Mouse (Mus musculus) left cerebral cortex, adult 2 months (tissue): ENCODE results near the gene Igdcc3. TPM values are rescaled to one million over a fixed set of nuclear protein-coding genes. Genes with fewer than 3 reads are reported as not detected.

Source experiments
- DNase-seq, 2 experiments: peaks; one replicate each; pipeline ENCODE4 v3.0.0; 2021 to 2022; ENCODE audit warnings: low spot score in 2 of 2, mixed read lengths in 1 of 2; ENCODE audit errors: extremely low spot score in 1 of 2
- H3K27ac ChIP-seq: fragments of 200-600 bp; 2 replicates; pipeline ENCODE4 v1.8.1; 2022
- H3K4me3 ChIP-seq: fragments of 200-600 bp; 2 replicates; pipeline ENCODE4 v1.8.1; 2022
- CTCF ChIP-seq: fragments of 200-600 bp; IDR thresholded peaks from 2 replicates; pipeline ENCODE4 v1.8.1; 2022; ENCODE audit warnings: antibody characterized with exemption, mild to moderate bottlenecking, moderate library complexity
- intact Hi-C: fragments of 180-260 bp; cut with DNase I; formaldehyde crosslinking; loops from one replicate; pipeline ENCODE4 v1.15.1; 2025
- total RNA-seq, 2 experiments: library from RNA; stranded (reverse); gene quantifications; 2 replicates each; pipeline ENCODE4 v1.2.3; 2021

The Igdcc3 gene
- total RNA-seq, 2 experiments from 2014 or later = 2.0 to 2.5 TPM

GRCm38 (mm10) chr9:65113694-65114093 lies 27.3 kb upstream of the Igdcc3 start:
- no peak overlapping the region for H3K4me3 ChIP-seq
- TF ChIP-seq CTCF = no peak
- DNase-seq = no peak
- no peak overlapping the region for H3K27ac ChIP-seq
- intact Hi-C loops = no loop called here

- no peak for DNase-seq
- Histone ChIP-seq H3K27ac (no peak overlapping the region), H3K4me3 (no peak overlapping the region)
- intact Hi-C loops = no loop called here
- no peak for TF ChIP-seq CTCF
Measured at GRCm38 (mm10) chr9:65115891-65116290, 25.1 kb upstream of the Igdcc3 start.

GRCm38 (mm10) chr9:65117516-65117915 lies 23.5 kb upstream of the Igdcc3 start:
- no peak for TF ChIP-seq CTCF
- DNase-seq = no peak
- intact Hi-C loops = no loop called here

GRCm38 (mm10) chr9:65120935-65121334 lies 20.1 kb upstream of the Igdcc3 start:
- peak; percentile 79 for TF ChIP-seq CTCF
- intact Hi-C loops = loop anchor here (5.0 kb wide), 2 partner anchors 39 to 89 kb away; partner anchors contain the start of gene Dpp8

More at GRCm38 (mm10) chr9:65117516-65117915, 23.5 kb upstream of the Igdcc3 start:
- Histone ChIP-seq H3K4me3 (no peak overlapping the region), H3K27ac (no peak overlapping the region)

GRCm38 (mm10) chr9:65122545-65122944 lies 18.4 kb upstream of the Igdcc3 start:
- Histone ChIP-seq H3K4me3 (peak overlapping the region; percentile 42), H3K27ac (no peak overlapping the region)
- intact Hi-C loops = loop anchor here (5.0 kb wide), 2 partner anchors 40 to 90 kb away; partner anchors contain the start of gene Dpp8
- peak; percentile 63 to 67 for DNase-seq
- TF ChIP-seq CTCF = no peak

More at GRCm38 (mm10) chr9:65120935-65121334, 20.1 kb upstream of the Igdcc3 start:
- H3K27ac ChIP-seq = no peak overlapping the region
- DNase-seq = peak; percentile 67 to 78
- H3K4me3 ChIP-seq = no peak overlapping the region

GRCm38 (mm10) chr9:65123552-65124168 lies 17.3 kb upstream of the Igdcc3 start:
- peak overlapping the region; percentile 29; the same call in 1 of the 2 replicates for H3K4me3 ChIP-seq
- peak; percentile 64 for TF ChIP-seq CTCF
- intact Hi-C loops = loop anchor here (5.0 kb wide), 2 partner anchors 41 to 91 kb away; partner anchors contain the start of gene Dpp8
- peak in 1 of 2 experiments; percentile 37 for DNase-seq
- no peak overlapping the region for H3K27ac ChIP-seq

- DNase-seq = peak in 1 of 2 experiments; percentile 26
- TF ChIP-seq CTCF = peak; percentile 47
- intact Hi-C loops = no loop called here
- no peak overlapping the region for H3K4me3 ChIP-seq
- no peak overlapping the region for H3K27ac ChIP-seq
Measured at GRCm38 (mm10) chr9:65128123-65128815, 12.7 kb upstream of the Igdcc3 start.

- Histone ChIP-seq H3K4me3 (no peak overlapping the region), H3K27ac (no peak overlapping the region)
- intact Hi-C loops = loop anchor here (2.0 kb wide), 1 partner anchor 151 kb away; no protein-coding TSS in a partner anchor
- no peak for TF ChIP-seq CTCF
- no peak for DNase-seq
Measured at GRCm38 (mm10) chr9:65131717-65132116, 9.3 kb upstream of the Igdcc3 start.

GRCm38 (mm10) chr9:65133739-65134138 lies 7.2 kb upstream of the Igdcc3 start:
- Histone ChIP-seq H3K4me3 (no peak overlapping the region), H3K27ac (no peak overlapping the region)
- TF ChIP-seq CTCF = peak; percentile 64
- intact Hi-C loops = loop anchor here (1.0 to 2.0 kb wide), 3 partner anchors 31 to 149 kb away; no protein-coding TSS in a partner anchor
- DNase-seq = peak; percentile 67 to 76

- TF ChIP-seq CTCF = no peak
Measured at GRCm38 (mm10) chr9:65135126-65135525, 5.9 kb upstream of the Igdcc3 start.

GRCm38 (mm10) chr9:65140491-65140890 lies 498 bp upstream of the Igdcc3 start:
- intact Hi-C loops = no loop called here
- H3K27ac ChIP-seq = no peak overlapping the region
- TF ChIP-seq CTCF = no peak

More at GRCm38 (mm10) chr9:65135126-65135525, 5.9 kb upstream of the Igdcc3 start:
- intact Hi-C loops = loop anchor here (2.0 kb wide), 1 partner anchor 30 kb away; no protein-coding TSS in a partner anchor
- Histone ChIP-seq H3K4me3 (no peak overlapping the region), H3K27ac (no peak overlapping the region)
- no peak for DNase-seq

GRCm38 (mm10) chr9:65141306-65141975 lies 452 bp downstream of the Igdcc3 start:
- intact Hi-C loops = no loop called here
- Histone ChIP-seq H3K4me3 (peak overlapping the region; percentile 66), H3K27ac (peak overlapping the region; percentile 40; the same call in 1 of the 2 replicates)
- peak; percentile 35 to 53 for DNase-seq
- TF ChIP-seq CTCF = no peak

More at GRCm38 (mm10) chr9:65140491-65140890, 498 bp upstream of the Igdcc3 start:
- DNase-seq = no peak
- peak overlapping the region; percentile 66 for H3K4me3 ChIP-seq
